Mouse (Mus musculus) layer of hippocampus, postnatal 25 days (tissue): ENCODE results near the gene Krtap1-3. TPM values are rescaled to one million over a fixed set of nuclear protein-coding genes. Genes with fewer than 3 reads are reported as not detected.
"Not testable (repeated sequence)": the region's sequence is repeated elsewhere in the genome, so short reads cannot be mapped to it uniquely, and the experiment has no call there.

Experiments used
- DNase-seq, 2 experiments: peaks; one replicate each; pipeline ENCODE4 v3.0.0; 2022; ENCODE audit warnings: mixed read lengths in 2 of 2, low spot score in 1 of 2; ENCODE audit errors: extremely low spot score in 1 of 2
- total RNA-seq, 2 experiments: library from RNA; stranded (reverse); gene quantifications; 2 replicates each; pipeline ENCODE4 v1.2.3; 2021

Krtap1-3 gene
- not detected for total RNA-seq

GRCm38 (mm10) chr11:99590981-99591380, at the start of gene Krtap1-3:
Gene Krtap1-3 (minus strand): TSS chr11:99591339.
- no peak for DNase-seq

DNA sequence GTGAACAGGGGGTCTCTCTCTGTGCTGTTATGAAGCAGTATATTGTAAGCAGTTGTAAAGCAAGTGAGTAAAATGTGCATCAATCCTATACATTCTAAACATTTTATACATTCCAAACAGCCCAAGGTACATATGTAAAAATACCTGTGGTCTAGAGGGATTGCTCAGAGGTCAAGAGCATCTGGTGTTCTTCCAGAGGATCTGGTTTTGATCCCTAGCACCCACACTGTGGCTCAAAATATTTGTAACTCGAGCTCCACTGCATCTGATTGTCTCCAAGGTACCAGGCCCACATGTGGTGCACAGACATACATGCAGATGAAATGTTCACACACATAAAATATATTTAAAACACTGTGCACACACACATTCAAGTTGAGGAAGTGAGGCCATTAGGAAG, 49.8 kb upstream of the Krtap1-3 start:
- DNase-seq, result no peak

GRCm38 (mm10) chr11:99637086-99637485, 45.9 kb upstream of the Krtap1-3 start:
- no peak for DNase-seq

DNA sequence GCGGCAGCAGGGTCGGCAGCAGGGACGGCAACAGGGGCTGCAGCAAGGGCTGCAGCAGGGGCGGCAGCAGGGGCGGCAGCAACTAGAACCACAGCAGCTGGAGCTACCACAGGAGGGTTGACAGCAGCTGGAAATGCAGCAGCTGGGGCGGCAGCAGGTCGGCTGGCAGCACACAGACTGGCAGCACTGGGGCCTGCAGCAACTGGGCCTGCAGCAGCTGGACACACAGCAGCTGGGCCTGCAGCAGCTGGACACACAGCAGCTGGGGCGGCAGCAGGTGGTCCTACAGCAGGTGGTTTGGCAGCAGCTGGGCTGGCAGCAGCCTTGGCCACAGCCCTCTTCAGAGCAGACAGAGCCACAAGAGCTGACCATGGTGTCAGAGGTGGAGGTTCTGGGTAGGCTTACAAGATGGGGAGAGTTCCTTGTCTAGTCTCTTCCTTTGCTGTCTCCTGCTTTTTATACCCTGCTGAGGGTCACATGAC, 43.6 kb upstream of the Krtap1-3 start, which contains the start of gene Krtap4-2:
Gene Krtap4-2 (minus strand): TSS at position 432 of the 482 bp plus-strand sequence.
- no peak for DNase-seq

GRCm38 (mm10) chr11:99633293-99633692, 42.2 kb upstream of the Krtap1-3 start:
- no peak for DNase-seq

- no peak for DNase-seq
Measured at GRCm38 (mm10) chr11:99630890-99631289, 39.8 kb upstream of the Krtap1-3 start.

DNA sequence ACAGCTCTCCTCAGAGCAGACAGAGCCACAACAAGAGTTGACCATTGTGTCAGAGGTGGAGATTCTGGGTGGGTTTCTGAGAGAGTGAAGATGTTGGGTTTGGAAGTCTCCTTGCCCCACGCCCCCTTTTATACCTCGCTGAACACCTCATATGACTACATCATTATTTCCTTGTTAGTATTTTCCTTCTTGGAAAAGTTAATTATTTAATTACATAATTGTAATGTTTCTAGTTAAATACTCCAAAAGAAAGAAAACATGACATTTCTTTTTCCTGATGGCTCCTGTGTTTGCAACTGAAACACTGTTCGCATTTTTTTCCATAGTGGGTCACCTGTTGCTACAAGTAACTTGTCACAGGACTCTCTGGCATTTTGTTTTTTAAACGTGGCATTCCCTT, 37.0 kb upstream of the Krtap1-3 start, which contains the start of gene Krtap4-1:
Gene Krtap4-1 (minus strand): TSS at position 101 of the 400 bp plus-strand sequence.
- no peak for DNase-seq

DNA sequence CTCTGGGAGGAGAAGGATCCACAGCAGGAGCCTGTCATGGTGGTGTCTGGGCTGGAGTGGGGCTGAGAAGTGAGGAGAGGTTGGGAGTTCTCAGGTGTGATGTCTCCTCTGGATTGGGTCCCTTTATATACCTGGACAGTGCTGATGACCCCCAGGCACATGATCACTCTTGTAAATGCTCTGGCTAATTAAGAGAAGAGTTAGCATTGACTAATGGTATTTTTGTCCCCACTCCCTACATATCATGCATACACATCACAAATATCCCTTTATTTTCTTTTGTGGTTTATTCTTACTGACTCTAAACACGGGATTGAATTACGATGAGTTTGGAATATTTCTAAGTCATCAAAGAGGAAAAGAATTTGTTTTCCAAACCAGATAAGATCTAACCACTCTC, 29.2 kb upstream of the Krtap1-3 start, which contains the start of gene Gm11562:
Gene Gm11562 (minus strand): TSS at position 101 of the 400 bp plus-strand sequence.
- DNase-seq, result no peak

GRCm38 (mm10) chr11:99614796-99615363, 23.7 kb upstream of the Krtap1-3 start, which contains the start of gene Krtap2-4:
Gene Krtap2-4 (minus strand): TSS chr11:99614846.
- no peak for DNase-seq

DNA sequence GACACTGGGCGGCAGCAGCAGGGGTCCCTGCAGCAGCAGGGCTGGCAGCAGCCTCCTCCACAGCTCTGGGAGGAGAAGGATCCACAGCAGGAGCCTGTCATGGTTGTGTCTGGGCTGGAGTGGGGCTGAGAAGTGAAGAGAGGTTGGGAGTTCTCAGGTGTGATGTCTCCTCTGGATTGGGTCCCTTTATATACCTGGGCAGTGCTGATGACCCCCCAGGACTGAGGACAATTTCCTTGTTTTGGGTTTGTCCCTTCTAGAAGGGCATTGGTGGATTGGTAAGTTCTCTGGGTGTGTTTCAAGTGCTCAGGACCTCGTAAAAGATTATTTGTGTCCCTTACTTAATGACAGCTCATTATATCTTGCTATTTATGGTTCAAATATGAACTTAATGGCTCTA, 18.9 kb upstream of the Krtap1-3 start, which contains the start of gene Gm11937:
Gene Gm11937 (minus strand): TSS at position 101 of the 400 bp plus-strand sequence.
- not testable (repeated sequence) for DNase-seq

DNA sequence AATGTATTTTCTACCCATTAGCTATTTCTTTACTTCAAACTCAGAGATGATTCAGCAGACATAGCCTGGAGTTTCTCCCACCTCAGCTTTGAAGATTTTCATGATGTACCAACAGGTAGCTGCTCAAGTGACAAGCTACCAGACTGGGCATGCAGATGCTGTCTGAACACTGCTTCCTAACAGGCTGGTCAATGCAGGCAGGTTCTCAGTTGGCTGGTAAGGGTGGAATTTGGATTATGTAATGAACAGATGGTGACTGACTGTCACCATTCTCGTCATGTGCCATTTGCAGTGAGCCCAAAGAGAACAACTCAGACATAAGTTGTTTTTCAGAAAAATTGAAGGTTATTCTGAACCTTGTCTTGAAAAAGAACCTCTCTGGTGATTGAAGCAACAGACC, 18.0 kb upstream of the Krtap1-3 start:
- DNase-seq, result peak in 1 of 2 experiments; percentile 7

- DNase-seq, result not testable (repeated sequence)
Measured at GRCm38 (mm10) chr11:99603208-99603607, 12.1 kb upstream of the Krtap1-3 start, which contains the start of gene Gm11938. Gene Gm11938 (minus strand): TSS chr11:99603308.

- not testable (repeated sequence) for DNase-seq
Measured at GRCm38 (mm10) chr11:99597742-99598141, 6.6 kb upstream of the Krtap1-3 start, which contains the start of gene Krtap9-3. Gene Krtap9-3 (minus strand): TSS chr11:99598105.

- peak in 1 of 2 experiments; percentile 35 for DNase-seq
Measured at GRCm38 (mm10) chr11:99585096-99585495, 6.0 kb downstream of the Krtap1-3 start.

DNA sequence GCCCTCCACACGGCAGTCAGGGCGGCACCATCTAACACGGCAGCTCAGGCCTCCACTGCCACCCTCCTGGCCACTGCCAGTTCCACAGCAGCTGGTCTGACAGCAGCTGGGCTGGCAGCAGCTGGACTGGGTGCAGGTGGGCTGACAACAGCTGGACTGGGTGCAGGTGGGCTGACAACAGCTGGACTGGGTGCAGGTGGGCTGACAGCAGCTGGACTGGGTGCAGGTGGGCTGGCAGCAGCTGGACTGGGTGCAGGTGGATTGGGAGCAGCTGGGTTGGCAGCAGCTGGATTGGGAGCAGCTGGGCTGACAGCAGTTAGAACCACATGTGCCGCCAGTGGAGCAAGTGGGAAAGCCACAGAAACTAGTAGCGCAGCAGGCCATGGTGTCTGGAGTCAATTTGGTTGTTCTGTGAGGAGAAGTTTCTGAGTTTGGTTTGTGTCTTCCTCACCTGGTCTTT, 7.9 kb downstream of the Krtap1-3 start, which contains the start of gene Krtap1-4:
Gene Krtap1-4 (minus strand): TSS at position 410 of the 460 bp plus-strand sequence.
- DNase-seq, result no peak

DNA sequence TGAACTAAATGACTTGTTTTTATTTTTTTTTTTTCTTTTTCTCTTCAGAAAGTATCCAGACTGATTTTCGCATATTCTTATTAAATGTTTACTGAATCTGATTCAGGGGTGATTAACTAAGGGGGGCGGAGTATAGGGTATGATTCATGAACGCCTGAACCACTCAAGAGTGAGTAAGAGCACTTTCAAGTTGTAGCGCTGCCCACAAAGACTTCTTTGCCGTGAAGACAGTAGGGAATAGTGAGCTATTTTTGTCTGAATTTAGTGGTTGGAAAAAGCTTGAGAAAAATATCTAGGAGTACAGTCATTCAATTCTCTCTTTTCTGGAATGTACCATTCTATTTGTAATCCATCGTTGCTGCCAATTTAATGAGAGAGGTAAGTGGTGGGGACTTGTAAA, 9.6 kb downstream of the Krtap1-3 start:
- no peak for DNase-seq

DNA sequence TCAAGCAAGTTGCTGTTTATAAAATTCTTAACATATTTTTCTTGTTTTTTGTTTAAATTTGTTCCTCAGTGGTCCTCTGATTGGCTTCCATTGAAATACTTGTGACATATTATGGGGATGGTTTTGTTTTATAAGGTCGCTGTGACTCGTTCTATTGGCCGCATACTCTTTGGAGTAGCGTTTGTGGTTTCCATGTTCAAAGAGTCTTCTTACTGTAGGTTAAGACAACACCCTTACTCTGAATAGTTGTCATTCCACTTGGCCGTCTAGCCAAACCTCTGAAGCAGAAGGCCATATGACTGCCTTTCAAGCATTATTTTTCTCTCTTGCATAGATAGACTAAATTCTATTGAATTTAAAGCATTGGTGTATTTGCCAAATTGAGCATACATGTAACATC, 10.1 kb downstream of the Krtap1-3 start:
- DNase-seq, result no peak

- DNase-seq, result no peak
Measured at GRCm38 (mm10) chr11:99580636-99581035, 10.5 kb downstream of the Krtap1-3 start, which contains the start of gene Krtap1-5. Gene Krtap1-5 (minus strand): TSS chr11:99581016.

DNA sequence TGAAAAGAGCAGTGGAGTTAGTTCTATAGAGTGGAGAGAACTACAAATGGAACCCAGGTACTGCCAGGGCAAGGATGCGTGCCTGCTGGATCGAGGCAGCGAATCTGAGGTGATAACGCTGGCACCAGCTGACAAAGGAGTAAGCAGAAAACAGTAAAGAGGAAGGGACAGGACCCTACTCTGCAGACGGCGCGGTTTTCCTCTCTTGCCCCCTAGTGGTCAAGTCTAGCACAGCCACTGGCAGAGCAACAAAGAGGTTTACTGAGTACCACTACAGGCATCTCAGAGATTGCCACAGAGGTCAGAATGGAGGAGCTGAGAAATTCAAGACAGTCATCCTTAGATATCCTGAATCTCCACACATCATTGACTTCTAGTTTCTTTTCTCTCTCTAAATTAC, 17.0 kb downstream of the Krtap1-3 start:
- peak; percentile 53 to 77 for DNase-seq

- no peak for DNase-seq
Measured at GRCm38 (mm10) chr11:99573164-99573563, 18.0 kb downstream of the Krtap1-3 start.

- DNase-seq, result no peak
Measured at GRCm38 (mm10) chr11:99566530-99566929, 24.6 kb downstream of the Krtap1-3 start, which contains the start of gene Krtap3-1. Gene Krtap3-1 (minus strand): TSS chr11:99566630.
